Mouse (Mus musculus) naive thymus-derived CD4-positive, alpha-beta T cell, adult 2 months (primary cell): ENCODE measurements around the gene Tbx19.

Source experiments
- DNase-seq: peaks from one replicate; pipeline ENCODE4 v3.0.0-alpha.2; 2011; ENCODE audit warnings: low read depth

The Tbx19 gene

DNA sequence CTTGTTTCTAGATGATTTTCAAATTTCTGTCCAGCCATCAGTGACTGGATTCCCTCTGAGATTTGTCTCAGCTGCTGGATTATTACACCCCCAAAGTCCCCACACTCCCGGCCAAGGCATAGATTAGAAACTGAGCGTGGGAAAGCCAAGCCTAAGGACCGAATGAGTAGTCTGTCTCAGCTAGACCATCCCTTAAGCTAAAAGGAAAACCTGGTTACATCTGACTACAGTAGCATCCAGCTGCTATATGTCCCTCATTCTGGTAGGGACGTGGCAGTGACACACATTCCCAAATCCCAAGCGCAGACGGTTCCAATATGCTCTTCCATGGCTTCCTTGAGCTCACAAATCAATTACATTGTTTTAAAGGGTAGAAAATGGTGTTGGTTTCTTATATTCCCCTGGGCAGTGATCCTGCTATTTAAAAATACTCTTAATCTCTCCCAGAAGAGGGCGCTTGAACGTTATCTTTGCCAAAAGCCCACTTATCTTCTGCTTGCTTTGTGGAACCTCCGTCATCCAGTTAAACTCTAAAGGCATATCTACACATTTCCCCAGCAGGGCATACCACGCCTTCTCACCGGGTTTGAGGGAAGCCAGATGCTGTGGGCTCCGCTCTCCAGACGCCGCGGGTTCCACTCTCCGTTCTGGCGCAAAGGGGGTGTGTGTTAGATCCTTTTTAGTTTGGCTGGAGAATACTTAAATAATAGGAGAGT, 46.0 kb downstream of the Tbx19 start:
- peak; percentile 52 for DNase-seq

DNA sequence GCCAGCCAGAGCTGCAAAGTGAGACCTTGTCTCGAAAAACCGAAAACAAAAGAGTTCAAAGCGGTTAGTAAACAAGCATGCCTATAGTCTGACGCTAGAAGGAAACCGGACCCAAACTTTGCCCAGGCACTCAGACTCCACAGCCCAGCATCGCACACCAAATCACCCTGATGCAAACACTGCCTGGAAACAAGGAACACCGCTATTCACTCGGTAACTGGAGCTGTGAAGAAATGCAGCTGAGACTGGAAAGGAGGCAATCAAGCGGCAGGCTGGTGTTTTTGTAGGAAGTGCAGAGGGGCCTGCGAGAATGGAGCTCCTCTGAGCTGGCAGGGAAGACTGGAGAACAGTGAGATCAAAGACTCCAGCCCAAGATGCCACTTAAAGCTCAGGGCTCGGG, 46.9 kb downstream of the Tbx19 start:
- no peak for DNase-seq

DNA sequence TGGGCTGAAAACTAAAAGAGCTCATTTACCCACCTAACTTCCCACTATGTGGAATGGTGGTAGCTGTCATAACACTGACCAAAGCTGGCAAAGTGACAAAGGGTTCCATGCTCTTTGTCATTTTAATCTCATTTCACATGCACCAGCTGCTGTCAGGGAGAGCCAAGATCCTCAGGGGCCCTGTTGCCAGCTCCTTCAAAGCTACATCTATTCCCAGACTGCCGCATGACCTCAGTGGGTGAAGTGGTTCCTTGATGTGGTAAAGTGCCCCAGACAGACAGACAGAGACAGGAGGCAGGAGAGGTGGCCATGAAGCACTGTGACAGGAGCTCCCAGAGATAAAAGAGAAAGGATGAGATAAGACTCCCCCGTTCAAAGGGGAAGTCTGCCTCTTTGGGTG, 49.9 kb downstream of the Tbx19 start:
- peak; percentile 38 for DNase-seq

DNA sequence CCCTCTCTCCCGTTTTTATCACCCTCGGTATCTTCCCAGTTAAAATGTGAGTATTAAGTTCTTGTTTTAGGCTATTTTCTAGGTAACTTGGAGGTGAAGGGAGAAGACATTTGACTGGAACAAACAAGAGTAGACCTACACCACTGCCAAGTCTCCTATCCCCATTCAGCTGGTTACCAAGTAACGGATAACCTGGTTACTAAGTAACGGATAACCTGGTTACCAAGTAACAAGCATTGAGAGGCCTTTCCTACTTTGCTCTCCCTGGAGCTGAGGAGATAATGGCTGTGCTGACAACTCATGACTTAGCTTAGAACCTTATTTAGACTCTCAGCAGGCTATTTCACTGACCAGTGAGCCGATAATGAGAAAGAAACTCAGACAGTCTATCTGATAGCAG, 51.4 kb downstream of the Tbx19 start:
- no peak for DNase-seq

DNA sequence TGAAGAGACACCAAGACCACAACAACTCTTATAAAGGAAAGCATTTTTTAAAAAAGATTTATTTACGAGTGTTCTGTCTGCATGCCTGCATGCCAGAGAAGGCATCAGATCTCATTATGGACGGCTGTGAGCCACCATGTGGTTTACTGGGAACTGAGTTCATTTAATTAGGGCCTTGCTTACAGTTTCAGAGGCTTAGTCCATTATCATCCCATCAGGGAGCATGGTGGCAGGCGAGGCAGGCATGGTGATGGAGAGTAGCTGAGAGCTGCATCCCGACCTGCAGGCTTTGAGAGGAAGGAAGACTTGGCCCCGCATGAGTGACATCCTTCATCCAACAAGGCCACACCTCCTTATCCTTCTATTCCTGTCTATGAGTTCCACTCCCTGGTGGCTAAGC, 52.1 kb downstream of the Tbx19 start:
- DNase-seq = no peak

GRCm38 (mm10) chr1:165106011-165106385, 54.6 kb downstream of the Tbx19 start:
- DNase-seq = no peak

DNA sequence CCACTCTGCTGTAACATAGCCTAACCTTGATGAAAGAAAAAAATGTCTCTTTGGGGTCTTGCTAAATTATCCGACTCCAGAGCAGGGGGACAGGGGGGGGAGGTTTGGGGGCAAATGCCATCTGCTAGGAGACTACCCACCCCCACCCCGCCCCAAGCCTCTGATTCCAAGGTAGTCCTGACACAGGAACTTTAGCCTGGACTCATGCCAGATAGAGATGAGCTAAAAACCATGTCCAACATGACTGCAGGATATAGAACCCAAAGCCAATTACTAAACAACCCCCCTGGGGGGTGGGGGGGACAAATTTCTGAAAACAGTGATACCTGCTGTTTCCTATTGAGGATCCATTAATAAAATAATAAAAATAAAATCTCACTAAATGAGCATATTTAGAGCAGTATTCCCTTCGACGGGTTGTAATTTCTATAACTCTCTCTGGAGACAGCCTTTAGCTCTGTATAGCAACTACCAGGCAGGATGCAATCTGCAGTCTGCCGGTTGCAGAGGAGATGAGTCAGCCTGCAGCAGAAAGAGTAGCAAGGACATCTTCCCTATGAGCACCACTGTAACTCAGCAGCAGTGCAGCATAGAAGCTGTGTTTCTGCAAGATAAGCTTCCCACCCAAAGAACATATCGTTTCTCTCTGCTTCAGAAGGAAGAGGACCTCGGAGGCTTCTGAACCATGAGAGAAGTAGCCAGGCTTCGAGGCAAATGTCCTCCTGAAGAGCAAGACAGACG, 55.1 kb downstream of the Tbx19 start:
- DNase-seq = no peak

DNA sequence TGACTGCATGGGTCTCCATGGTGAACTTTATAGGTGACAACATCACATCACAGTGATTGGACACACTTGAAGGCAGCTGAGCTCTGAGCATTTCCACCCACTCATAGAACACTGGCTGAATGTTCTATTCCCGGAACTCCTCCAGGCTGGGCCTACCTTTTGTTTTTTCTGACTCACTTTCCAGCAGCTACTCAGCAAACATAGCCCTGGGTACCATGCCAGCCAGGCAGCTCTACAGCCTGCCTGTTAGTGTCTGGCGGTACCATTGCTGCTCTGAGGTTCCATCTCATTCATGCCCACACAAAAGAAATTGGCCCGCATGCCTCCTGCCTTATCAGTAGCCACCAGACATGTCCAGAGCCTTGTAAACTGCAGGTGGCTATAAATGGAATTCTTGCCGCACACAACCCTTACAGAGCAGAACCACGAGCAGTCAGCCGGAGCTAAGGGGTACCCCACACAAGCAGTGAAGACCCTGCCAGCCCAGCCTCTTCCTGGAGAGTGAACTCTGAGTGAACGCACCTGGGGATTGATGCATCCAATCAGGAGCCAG, 55.8 kb downstream of the Tbx19 start:
- no peak for DNase-seq

DNA sequence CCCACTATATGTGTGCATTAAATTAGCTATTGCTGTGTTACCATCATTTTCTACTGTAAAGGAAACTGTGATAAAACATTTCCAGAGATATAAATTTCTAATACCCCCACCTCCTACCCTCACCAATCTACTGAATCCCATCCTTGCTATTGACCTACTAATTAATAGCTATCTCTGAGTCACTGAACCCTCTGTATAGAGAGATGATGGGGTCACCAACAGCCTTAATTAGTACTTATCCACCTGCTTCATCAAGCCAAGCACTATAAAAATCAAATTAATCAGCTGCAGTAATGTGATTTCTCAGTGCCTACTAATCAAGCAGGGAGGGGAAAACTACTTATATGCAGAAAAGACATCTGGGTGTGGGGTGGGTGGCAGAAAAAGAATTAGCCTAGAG, 61.0 kb downstream of the Tbx19 start:
- DNase-seq = no peak

GRCm38 (mm10) chr1:165094871-165095270, 65.7 kb downstream of the Tbx19 start:
- no peak for DNase-seq

DNA sequence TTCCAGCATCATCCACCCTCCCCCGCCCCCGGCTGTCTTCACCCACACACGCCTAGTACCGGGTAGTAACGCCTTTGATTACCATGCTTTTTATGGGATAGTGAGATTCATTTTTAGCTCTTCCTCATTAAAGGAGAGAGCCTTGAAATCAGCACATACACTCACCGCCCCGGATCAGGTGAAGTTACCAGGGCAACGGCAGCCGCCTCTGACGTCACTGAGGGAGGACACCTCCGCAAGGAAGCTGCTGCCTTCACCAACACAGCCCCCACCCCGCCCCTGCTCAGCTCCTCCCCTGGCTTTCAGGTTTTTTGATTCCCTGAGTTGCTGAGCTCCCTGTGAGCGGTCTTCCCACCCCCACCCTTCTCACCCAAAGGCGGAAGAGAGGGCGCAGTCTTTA, 68.9 kb downstream of the Tbx19 start:
- DNase-seq = peak; percentile 88

- no peak for DNase-seq
Measured at GRCm38 (mm10) chr1:165089556-165089955, 71.0 kb downstream of the Tbx19 start.
